Mouse (Mus musculus) myocyte (in vitro differentiated cells): ENCODE measurements around the gene Fbxo11. TPM values are rescaled to one million over a fixed set of nuclear protein-coding genes. Genes with fewer than 3 reads are reported as not detected.

Experiments used
- H3K27me3 ChIP-seq: one replicate; pipeline ENCODE4 v1.6.1; 2011; ENCODE audit not compliant: control insufficient read depth, insufficient read depth, insufficient read length
- H3K36me3 ChIP-seq: one replicate; pipeline ENCODE4 v1.6.1; 2011; ENCODE audit not compliant: control insufficient read depth, insufficient read depth
- H3K4me2 ChIP-seq: one replicate; pipeline ENCODE4 v1.6.1; 2011; ENCODE audit warnings: low read depth, control low read depth
- H3K4me3 ChIP-seq: one replicate; pipeline ENCODE4 v1.5.1; 2011; ENCODE audit warnings: mild to moderate bottlenecking, control low read depth, moderate library complexity
- H3K79me2 ChIP-seq: one replicate; pipeline ENCODE4 v1.6.1; 2011; ENCODE audit not compliant: control insufficient read depth, insufficient read depth
- H3ac ChIP-seq: one replicate; pipeline ENCODE4 v1.6.1; 2011; ENCODE audit not compliant: control insufficient read depth, insufficient read length
- CEBPB ChIP-seq: IDR thresholded peaks from 2 replicates; pipeline ENCODE4 v1.6.1; 2011; ENCODE audit warnings: mild to moderate bottlenecking, moderate library complexity; ENCODE audit not compliant: poor library complexity, insufficient read depth, severe bottlenecking
- E2F4 ChIP-seq: IDR thresholded peaks from one replicate; pipeline ENCODE4 v1.6.1; 2011; ENCODE audit warnings: mild to moderate bottlenecking, control low read depth, moderate library complexity; ENCODE audit not compliant: insufficient read depth
- MAX ChIP-seq: IDR thresholded peaks from one replicate; pipeline ENCODE4 v1.6.1; 2011; ENCODE audit warnings: low read depth, mild to moderate bottlenecking, control low read depth
- MYOD1 ChIP-seq, 3 experiments: IDR thresholded peaks; one replicate each; pipeline ENCODE4 v1.6.1; 2011; ENCODE audit warnings: control low read depth in 2 of 3, low read depth in 2 of 3, mild to moderate bottlenecking in 2 of 3, moderate library complexity in 1 of 3; ENCODE audit not compliant: insufficient read length in 2 of 3, control insufficient read depth in 1 of 3
- MYOG ChIP-seq, 3 experiments: IDR thresholded peaks; one replicate each; pipeline ENCODE4 v1.6.1; 2011; ENCODE audit warnings: control low read depth in 2 of 3, low read depth in 2 of 3, mild to moderate bottlenecking in 2 of 3; ENCODE audit not compliant: insufficient read length in 2 of 3, control insufficient read depth in 1 of 3, insufficient read depth in 1 of 3
- POLR2A ChIP-seq: IDR thresholded peaks from one replicate; pipeline ENCODE4 v1.6.1; 2011; ENCODE audit warnings: low read depth, mild to moderate bottlenecking, control low read depth, moderate library complexity; ENCODE audit not compliant: insufficient read length
- POLR2AphosphoS2 ChIP-seq: IDR thresholded peaks from one replicate; pipeline ENCODE4 v1.6.1; 2011; ENCODE audit warnings: low read depth, control low read depth; ENCODE audit not compliant: insufficient read length
- REST ChIP-seq: IDR thresholded peaks from one replicate; pipeline ENCODE4 v1.6.1; 2011; ENCODE audit warnings: mild to moderate bottlenecking, control low read depth, moderate library complexity; ENCODE audit not compliant: insufficient read depth, insufficient read length
- SRF ChIP-seq: IDR thresholded peaks from one replicate; pipeline ENCODE4 v1.6.1; 2011; ENCODE audit warnings: low read depth; ENCODE audit not compliant: control insufficient read depth, insufficient read length
- TCF12 ChIP-seq: IDR thresholded peaks from one replicate; pipeline ENCODE4 v1.6.1; 2011; ENCODE audit warnings: mild to moderate bottlenecking, control low read depth; ENCODE audit not compliant: poor library complexity, insufficient read depth, severe bottlenecking
- TCF3 ChIP-seq: IDR thresholded peaks from one replicate; pipeline ENCODE4 v1.6.1; 2011; ENCODE audit warnings: low read depth, control low read depth; ENCODE audit not compliant: insufficient read length
- USF1 ChIP-seq: IDR thresholded peaks from one replicate; pipeline ENCODE4 v1.6.1; 2011; ENCODE audit warnings: low read depth, mild to moderate bottlenecking, control low read depth, moderate library complexity
- polyA plus RNA-seq: library from polyadenylated mRNA; unstranded; fragments of >200 nt; fragmentation: generic; extraction: Trizol; gene quantifications from one replicate; pipeline ENCODE4 v1.2.1, GENCODE M21; 2012; ENCODE audit warnings: missing spikeins

The Fbxo11 gene
- polyA plus RNA-seq, 1 experiment = 15.4 TPM

DNA sequence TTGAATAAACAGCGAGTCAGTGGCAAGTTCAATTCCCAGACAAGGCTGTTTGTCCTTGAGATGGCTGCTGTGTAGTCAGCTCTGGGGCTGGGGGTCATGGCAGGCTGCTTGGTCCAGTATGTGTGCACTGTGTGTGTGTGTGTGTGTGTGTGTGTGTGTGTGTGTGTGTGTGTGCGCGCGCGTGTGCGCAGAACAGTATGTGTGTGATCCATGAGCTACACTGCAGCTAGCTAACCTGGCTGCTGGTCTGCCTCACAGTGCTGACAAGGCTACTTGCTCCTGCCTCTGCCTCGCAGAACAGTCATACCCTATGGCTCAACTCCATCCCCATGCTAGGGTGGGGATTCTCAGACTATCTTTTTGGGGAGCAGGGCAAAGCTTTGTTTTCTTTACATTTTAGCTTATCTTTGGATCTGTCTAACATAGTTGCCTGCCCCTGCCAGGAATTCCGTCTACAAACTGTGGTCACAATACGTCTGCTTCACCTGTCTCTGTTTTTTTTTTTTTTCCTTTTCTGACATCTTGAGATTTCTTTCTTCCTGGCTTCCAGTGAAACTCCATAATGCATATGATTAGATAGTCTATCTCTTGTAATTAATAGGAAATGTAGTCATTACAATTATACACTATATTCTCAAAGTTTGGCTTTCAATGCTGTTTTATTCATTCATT lies 33.2 kb upstream of the Fbxo11 start:
- Histone ChIP-seq H3ac (no peak overlapping the region), H3K36me3 (no peaks in the 10 kb centered on the region), H3K27me3 (no peaks in the 10 kb centered on the region), H3K79me2 (no peaks in the 10 kb centered on the region), H3K4me2 (no peak overlapping the region), H3K4me3 (no peak overlapping the region)
- no peak for TF ChIP-seq USF1
- no peak for TF ChIP-seq MAX
- no peak for TF ChIP-seq POLR2A
- no peak for TF ChIP-seq CEBPB
- no peak for TF ChIP-seq SRF
- TF ChIP-seq TCF12 = no peak

DNA sequence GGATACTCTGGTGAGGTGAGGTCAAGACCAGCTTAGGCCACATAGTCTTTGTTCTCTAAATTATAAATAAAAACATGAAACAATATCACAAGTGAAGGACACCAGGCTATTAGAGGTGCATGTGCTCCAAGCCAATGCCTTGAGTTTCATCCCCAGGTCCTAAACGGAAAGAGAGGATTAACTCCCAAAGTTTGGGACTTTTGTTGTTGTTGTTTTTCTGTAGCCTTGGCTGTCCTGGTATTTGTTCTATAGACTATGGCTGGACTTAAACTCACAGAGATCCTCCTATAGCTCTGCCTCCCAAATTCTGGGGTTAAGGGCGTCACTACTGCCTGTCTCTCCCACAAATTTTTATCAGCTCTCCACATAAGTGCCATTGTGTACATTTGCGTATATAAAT lies 32.5 kb upstream of the Fbxo11 start:
- Histone ChIP-seq H3K79me2 (no peaks in the 10 kb centered on the region), H3ac (no peak overlapping the region), H3K36me3 (no peaks in the 10 kb centered on the region), H3K27me3 (no peaks in the 10 kb centered on the region), H3K4me3 (no peak overlapping the region), H3K4me2 (no peak overlapping the region)
- TF ChIP-seq CEBPB = no peak
- TF ChIP-seq MYOG (IDR thresholded peaks at IDR 0.05; ENCODE audit: control insufficient read depth in 1 of 3, insufficient read depth in 1 of 3, insufficient read length in 2 of 3, low read depth in 2 of 3) = no peak
- no peak for TF ChIP-seq TCF3
- no peak for TF ChIP-seq MAX
- no peak for TF ChIP-seq POLR2AphosphoS2
- no peak for TF ChIP-seq MYOD1 (IDR thresholded peaks at IDR 0.05; ENCODE audit: control insufficient read depth in 1 of 3, insufficient read length in 2 of 3, low read depth in 2 of 3)
- TF ChIP-seq POLR2A = no peak
- TF ChIP-seq TCF12 = no peak
- TF ChIP-seq REST = no peak
- no peak for TF ChIP-seq SRF
- no peak for TF ChIP-seq E2F4

DNA sequence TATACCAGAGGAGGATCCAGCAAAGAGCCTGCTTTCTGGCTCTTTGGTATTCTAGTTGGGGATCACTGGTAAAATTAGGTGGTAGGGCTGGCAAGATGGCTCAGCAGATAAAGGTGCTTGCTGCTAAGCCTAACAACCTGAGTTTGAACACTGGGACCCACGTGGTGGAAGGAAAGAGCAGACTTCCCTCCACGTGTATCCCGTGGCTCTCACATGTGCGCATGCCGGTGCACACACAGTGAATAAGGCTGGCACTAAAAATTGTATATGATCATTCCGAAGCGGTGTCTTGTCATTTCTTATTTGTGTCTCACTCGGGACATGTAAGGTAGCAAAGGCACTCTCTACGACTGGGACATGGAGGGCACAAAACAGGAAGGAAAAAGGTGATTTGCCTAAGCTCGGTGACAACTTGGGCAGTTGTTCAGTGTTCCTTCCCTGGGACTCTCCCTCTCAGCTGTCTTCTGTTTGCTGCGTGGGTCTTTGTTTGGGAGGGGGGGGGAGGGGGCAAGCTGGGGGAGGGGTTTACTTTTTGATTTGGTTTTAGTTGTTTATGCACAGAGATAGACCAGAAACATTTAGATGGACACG lies 31.8 kb upstream of the Fbxo11 start:
- Histone ChIP-seq H3K36me3 (no peaks in the 10 kb centered on the region), H3K4me3 (no peak overlapping the region), H3ac (no peak overlapping the region), H3K27me3 (no peaks in the 10 kb centered on the region), H3K4me2 (no peak overlapping the region), H3K79me2 (no peaks in the 10 kb centered on the region)
- no peak for TF ChIP-seq USF1
- no peak for TF ChIP-seq CEBPB
- no peak for TF ChIP-seq TCF12
- no peak for TF ChIP-seq MAX
- TF ChIP-seq MYOD1 (IDR thresholded peaks at IDR 0.05; ENCODE audit: control insufficient read depth in 1 of 3, insufficient read length in 2 of 3, low read depth in 2 of 3) = no peak
- TF ChIP-seq E2F4 = no peak
- no peak for TF ChIP-seq POLR2AphosphoS2
- no peak for TF ChIP-seq SRF
- TF ChIP-seq POLR2A = no peak
- TF ChIP-seq REST = no peak
- no peak for TF ChIP-seq MYOG (IDR thresholded peaks at IDR 0.05; ENCODE audit: control insufficient read depth in 1 of 3, insufficient read depth in 1 of 3, insufficient read length in 2 of 3, low read depth in 2 of 3)
- TF ChIP-seq TCF3 = no peak

DNA sequence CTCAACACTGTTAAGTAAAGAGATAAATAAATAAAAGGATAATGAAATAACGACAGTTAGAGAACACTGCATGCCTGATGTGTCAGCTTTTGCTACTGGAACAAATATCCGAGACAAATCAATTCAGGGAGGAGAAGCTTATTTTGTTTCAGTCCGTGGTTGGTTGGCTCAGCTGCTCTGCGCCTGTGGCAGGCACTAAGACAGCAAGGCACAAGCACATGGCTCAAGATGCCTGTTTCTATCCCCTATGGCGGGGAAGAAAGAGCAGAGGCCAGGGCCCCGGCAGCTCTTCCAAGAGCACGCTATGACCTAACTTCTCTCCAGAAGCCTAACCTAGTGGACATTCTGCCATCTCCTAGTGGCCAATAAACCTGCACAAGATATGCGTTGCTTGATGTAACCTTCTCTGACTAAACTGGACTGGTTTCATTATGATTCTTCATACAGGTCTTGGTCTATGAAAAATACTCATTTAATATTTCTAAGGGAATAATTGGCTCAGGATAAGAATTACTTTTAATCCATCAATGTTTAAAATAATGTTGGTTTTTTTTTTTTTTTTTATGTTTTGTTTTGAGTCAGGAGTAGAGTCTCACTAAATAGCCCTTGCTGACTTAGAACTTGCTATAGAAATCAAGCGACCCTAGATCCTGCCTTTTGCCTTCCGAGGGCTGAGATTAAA lies 30.6 kb upstream of the Fbxo11 start:
- Histone ChIP-seq H3K4me3 (no peak overlapping the region), H3K27me3 (no peaks in the 10 kb centered on the region), H3ac (no peak overlapping the region), H3K36me3 (no peaks in the 10 kb centered on the region), H3K79me2 (no peaks in the 10 kb centered on the region), H3K4me2 (no peak overlapping the region)
- no peak for TF ChIP-seq CEBPB
- TF ChIP-seq MYOD1 (IDR thresholded peaks at IDR 0.05; ENCODE audit: control insufficient read depth in 1 of 3, insufficient read length in 2 of 3, low read depth in 2 of 3) = no peak
- no peak for TF ChIP-seq POLR2A

DNA sequence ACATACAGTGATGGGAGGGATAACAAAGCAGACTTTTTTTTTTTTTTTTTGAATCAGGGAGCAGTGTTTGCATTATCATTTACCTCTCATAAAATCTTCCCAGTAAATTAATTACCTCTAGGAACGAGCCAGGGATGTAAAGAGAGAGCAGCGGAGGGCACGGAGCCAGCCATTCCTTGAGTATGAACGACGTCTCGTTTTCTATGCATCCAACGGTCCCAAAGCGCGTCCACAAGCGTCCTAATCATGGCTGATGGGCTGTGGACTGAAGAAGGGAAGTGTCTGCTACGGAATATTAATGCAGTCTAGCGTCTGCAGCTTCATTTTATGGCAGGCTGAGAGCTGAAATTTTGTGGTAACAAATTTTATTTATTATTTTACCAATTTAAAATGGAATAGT lies 29.2 kb upstream of the Fbxo11 start:
- Histone ChIP-seq H3K4me3 (no peak overlapping the region), H3K4me2 (no peak overlapping the region), H3K79me2 (no peaks in the 10 kb centered on the region), H3ac (no peak overlapping the region), H3K27me3 (no peaks in the 10 kb centered on the region), H3K36me3 (no peaks in the 10 kb centered on the region)
- TF ChIP-seq TCF3 = no peak
- no peak for TF ChIP-seq POLR2A
- TF ChIP-seq TCF12 = no peak
- no peak for TF ChIP-seq MAX
- no peak for TF ChIP-seq MYOG (IDR thresholded peaks at IDR 0.05; ENCODE audit: control insufficient read depth in 1 of 3, insufficient read depth in 1 of 3, insufficient read length in 2 of 3, low read depth in 2 of 3)
- no peak for TF ChIP-seq CEBPB
- TF ChIP-seq POLR2AphosphoS2 = no peak
- no peak for TF ChIP-seq USF1
- no peak for TF ChIP-seq E2F4
- no peak for TF ChIP-seq REST
- no peak for TF ChIP-seq MYOD1 (IDR thresholded peaks at IDR 0.05; ENCODE audit: control insufficient read depth in 1 of 3, insufficient read length in 2 of 3, low read depth in 2 of 3)
- no peak for TF ChIP-seq SRF
